ENCODE assay signal across 30 mouse cellular contexts in genomic region chr8:96868178-96869080, GRCm38 (mm10).
DNase-seq lines count a peak whose midpoint lies in the region; ATAC-seq and TF ChIP-seq lines count a peak whose summit lies in the region.
"Had no signal": no experiment of that assay in that cellular context is flagged by ENCODE, and none has a peak within 500 bp of the region (broad histone marks: within the 10 kb centered on the region; RNA-seq: fewer than 3 reads in every experiment).

No protein-coding gene starts in this region.

- H3K36me3 ChIP-seq in kidney, adult 2 months (ENCODE audit: control insufficient read depth, insufficient read depth, low read length): no peaks in the 10 kb centered on the region
- H3K36me3 ChIP-seq in kidney, embryonic 16.5 days (ENCODE audit: insufficient read depth, low read length): no peaks in the 10 kb centered on the region
- H3K36me3 ChIP-seq in intestine, embryonic 15.5 days: no peaks in the 10 kb centered on the region
- no peaks in the 10 kb centered on the region for H3K36me3 ChIP-seq in midbrain, embryonic 11.5 days (ENCODE audit: control insufficient read depth, insufficient read depth, low read length)
- H3K36me3 ChIP-seq: embryonic facial prominence, embryonic 10.5 days; embryonic facial prominence, embryonic 13.5 days; forebrain, embryonic 12.5 days; forebrain, embryonic 15.5 days; G1E; heart, embryonic 10.5 days; heart, embryonic 13.5 days had no signal

- no peak overlapping the region for H3K4me3 ChIP-seq in kidney, adult 2 months (ENCODE audit: insufficient read depth, low read depth, low read length)
- H3K4me3 ChIP-seq in kidney, embryonic 16.5 days (ENCODE audit: low read length): no peak overlapping the region
- no peak overlapping the region for H3K4me3 ChIP-seq in intestine, embryonic 15.5 days (replicated peaks)
- no peak overlapping the region for H3K4me3 ChIP-seq in midbrain, embryonic 11.5 days (ENCODE audit: low read depth, low read length)
- H3K4me3 ChIP-seq: embryonic facial prominence, embryonic 10.5 days; embryonic facial prominence, embryonic 13.5 days; erythroblast, embryonic 14.5 days; forebrain, embryonic 12.5 days; forebrain, embryonic 15.5 days; heart, adult 2 months; heart, embryonic 10.5 days; heart, embryonic 13.5 days had no signal

- no peak for TF ChIP-seq CTCF in kidney, adult 2 months (conservative IDR thresholded peaks at IDR 0.05; ENCODE audit: insufficient read depth, insufficient read length, low read depth, low read length)

- H3K27ac ChIP-seq in kidney, adult 2 months (ENCODE audit: insufficient read depth, low read depth, low read length): no peak overlapping the region
- peak overlapping the region; percentile 56; the same call in 1 of the 2 replicates for H3K27ac ChIP-seq in kidney, embryonic 16.5 days (ENCODE audit: low read length)
- H3K27ac ChIP-seq in intestine, embryonic 15.5 days: 0 out of 2 replicates have a peak overlapping the region, but pooled peaks have one; percentile 32
- no peak overlapping the region for H3K27ac ChIP-seq in midbrain, embryonic 11.5 days (ENCODE audit: low read depth, low read length)
- H3K27ac ChIP-seq: embryonic facial prominence, embryonic 10.5 days; embryonic facial prominence, embryonic 13.5 days; forebrain, embryonic 12.5 days; forebrain, embryonic 15.5 days; heart, adult 2 months; heart, embryonic 10.5 days; heart, embryonic 13.5 days; hindbrain, embryonic 14.5 days had no signal

- no peak for TF ChIP-seq POLR2A in kidney, adult 2 months (IDR thresholded peaks at IDR 0.05; ENCODE audit: low read depth, low read length)

- H3K4me2 ChIP-seq in kidney, embryonic 16.5 days (replicated peaks; ENCODE audit: low read depth, low read length): no peak overlapping the region
- H3K4me2 ChIP-seq in intestine, embryonic 15.5 days (replicated peaks): no peak overlapping the region; the same call in 1 of the 2 replicates
- no peak overlapping the region for H3K4me2 ChIP-seq in midbrain, embryonic 11.5 days
- H3K4me2 ChIP-seq: embryonic facial prominence, embryonic 13.5 days; forebrain, embryonic 12.5 days; forebrain, embryonic 15.5 days; heart, embryonic 13.5 days; hindbrain, embryonic 14.5 days had no signal

- H3K4me1 ChIP-seq in kidney, adult 2 months (ENCODE audit: control insufficient read depth, insufficient read depth, low read length): no peaks in the 10 kb centered on the region
- H3K4me1 ChIP-seq in kidney, embryonic 16.5 days (ENCODE audit: insufficient read depth, low read length): no peaks in the 10 kb centered on the region
- no peaks in the 10 kb centered on the region for H3K4me1 ChIP-seq in intestine, embryonic 15.5 days (replicated peaks)
- no peaks in the 10 kb centered on the region for H3K4me1 ChIP-seq in midbrain, embryonic 11.5 days (ENCODE audit: control insufficient read depth, insufficient read depth, low read length)
- H3K4me1 ChIP-seq: embryonic facial prominence, embryonic 10.5 days; embryonic facial prominence, embryonic 13.5 days; forebrain, embryonic 12.5 days; heart, embryonic 10.5 days; heart, embryonic 13.5 days had no signal

- DNase-seq in kidney, adult 2 months: peak; percentile 59
- DNase-seq in kidney, postnatal 4 days: no peak
- DNase-seq in kidney, postnatal 14 days: no peak
- DNase-seq in mesoderm, embryonic 11.5 days (ENCODE audit: low read depth, low spot score): peak; percentile 10
- no peak for DNase-seq in midbrain, embryonic 11.5 days (ENCODE audit: low spot score, missing footprints)
- DNase-seq: adrenal gland, postnatal 10 days; adrenal gland, postnatal 36 days; B cell, adult 2 months; cerebellum, adult 18-20 months; cerebellum, adult 9-10 months; cerebellum, postnatal 14 days; gastrocnemius, postnatal 10 days; gastrocnemius, postnatal 36 days; heart, adult 2 months; heart, postnatal 14 days; heart, postnatal 4 days had no signal

- WGBS in kidney, adult 2 months: 0% methylated on average over 1 of the region's 1 CpGs
- 18% methylated on average over 1 of the region's 1 CpGs for WGBS in kidney, embryonic 16.5 days
- WGBS in intestine, embryonic 15.5 days: 0% methylated on average over 1 of the region's 1 CpGs
- WGBS in midbrain, embryonic 11.5 days: 13% methylated on average over 1 of the region's 1 CpGs

- ATAC-seq in kidney, embryonic 16.5 days (ENCODE audit: low FRiP score, low TSS enrichment): peak; percentile 46; the same call in 1 of the 2 replicates
- peak; percentile 89 for ATAC-seq in intestine, embryonic 15.5 days
- ATAC-seq in frontal cortex, adult (ENCODE audit: low TSS enrichment): no peak
- ATAC-seq in midbrain, embryonic 11.5 days (ENCODE audit: low FRiP score): no peak
- ATAC-seq: forebrain, embryonic 15.5 days; Patski had no signal

- no peak overlapping the region for H3K9ac ChIP-seq in kidney, embryonic 16.5 days (replicated peaks; ENCODE audit: low read length)
- no peak overlapping the region for H3K9ac ChIP-seq in intestine, embryonic 15.5 days
- no peak overlapping the region for H3K9ac ChIP-seq in midbrain, embryonic 11.5 days (ENCODE audit: low read length)
- H3K9ac ChIP-seq: embryonic facial prominence, embryonic 13.5 days; forebrain, embryonic 12.5 days; forebrain, embryonic 15.5 days; heart, embryonic 13.5 days; hindbrain, embryonic 14.5 days had no signal

- peaks cover 5% of the 10 kb centered on the region; the same call in 1 of the 2 replicates for H3K9me3 ChIP-seq in kidney, embryonic 16.5 days (ENCODE audit: low read length)
- no peaks in the 10 kb centered on the region for H3K9me3 ChIP-seq in intestine, embryonic 15.5 days
- no peaks in the 10 kb centered on the region for H3K9me3 ChIP-seq in midbrain, embryonic 11.5 days (ENCODE audit: control insufficient read depth, low read length)
- H3K9me3 ChIP-seq: embryonic facial prominence, embryonic 10.5 days; embryonic facial prominence, embryonic 13.5 days; forebrain, embryonic 12.5 days; forebrain, embryonic 15.5 days; G1E; heart, embryonic 10.5 days; heart, embryonic 13.5 days had no signal

- H3K27me3 ChIP-seq in kidney, adult 2 months (replicated peaks; ENCODE audit: control insufficient read depth, insufficient read depth, low read length): no peaks in the 10 kb centered on the region
- no peaks in the 10 kb centered on the region for H3K27me3 ChIP-seq in kidney, embryonic 16.5 days (ENCODE audit: insufficient read depth, low read length)
- no peaks in the 10 kb centered on the region for H3K27me3 ChIP-seq in intestine, embryonic 15.5 days (replicated peaks)
- H3K27me3 ChIP-seq in midbrain, embryonic 11.5 days (ENCODE audit: control insufficient read depth, insufficient read depth, low read length): no peaks in the 10 kb centered on the region
- H3K27me3 ChIP-seq: CH12.LX; embryonic facial prominence, embryonic 13.5 days; forebrain, embryonic 12.5 days; forebrain, embryonic 15.5 days; heart, embryonic 13.5 days; Patski had no signal

Comparison
In these comparisons a context has a peak if more than half of its experiments do, and no peak if none do; other contexts are left out.
1. DNase-seq: peak in kidney, adult 2 months (single experiment) and mesoderm, embryonic 11.5 days (single experiment); none in kidney, postnatal 4 days (0 of 2), kidney, postnatal 14 days (single experiment) and midbrain, embryonic 11.5 days (single experiment).
2. H3K27ac ChIP-seq: peak in kidney, embryonic 16.5 days (single experiment) and intestine, embryonic 15.5 days (single experiment); none in kidney, adult 2 months (single experiment) and midbrain, embryonic 11.5 days (single experiment).
3. ATAC-seq: peak in kidney, embryonic 16.5 days (single experiment) and intestine, embryonic 15.5 days (single experiment); none in frontal cortex, adult (single experiment) and midbrain, embryonic 11.5 days (single experiment).